Mouse (Mus musculus): Measurements from ENCODE around the gene Thnsl2.

DNA sequence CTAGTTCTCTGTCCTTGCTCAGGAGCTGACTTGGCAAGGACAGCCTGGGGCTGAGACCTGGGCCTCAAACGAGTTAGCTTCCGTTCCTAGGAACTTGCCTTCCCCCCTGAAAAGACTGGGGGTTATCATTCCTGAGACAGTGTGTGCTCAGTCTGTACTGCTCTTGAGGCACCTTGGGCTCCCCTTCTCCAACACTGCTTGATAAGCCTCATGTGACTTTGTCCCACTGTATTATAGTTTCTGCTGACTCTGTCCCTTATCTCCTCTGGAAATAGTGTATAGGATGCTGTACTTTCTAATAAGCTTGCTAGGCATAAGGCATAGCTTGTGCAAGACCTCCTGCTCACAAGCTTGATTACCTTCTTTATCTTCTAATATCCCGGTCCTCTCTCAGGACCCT, 17.9 kb downstream of the Thnsl2 start:
- no peak for TF ChIP-seq CTCF (IDR thresholded peaks at IDR 0.05; ENCODE audit: borderline replicate concordance, extremely low read depth, insufficient read depth, insufficient read length)
- TF ChIP-seq POLR2A (IDR thresholded peaks at IDR 0.05; ENCODE audit: borderline replicate concordance, extremely low read depth, insufficient read depth, insufficient read length, poor library complexity, severe bottlenecking): no peak

Measured in brain, embryonic 14.5 days (tissue).